Mouse (Mus musculus): ENCODE data around the gene Olfm2. TPM values are rescaled to one million over a fixed set of nuclear protein-coding genes. Genes with fewer than 3 reads are reported as not detected.
A peak's percentile ranks its signal among the peaks of the same experiment; 100 is the strongest.

Gene Olfm2
- polyA plus RNA-seq, 1 experiment, result 0.09 TPM

- Histone ChIP-seq H3K79me2 (ENCODE audit: control insufficient read depth, insufficient read depth) (no peaks in the 10 kb centered on the region), H3ac (ENCODE audit: control insufficient read depth, insufficient read length, low read depth) (peak overlapping the region; percentile 40), H3K4me3 (ENCODE audit: insufficient read depth, poor library complexity, severe bottlenecking) (no peak overlapping the region), H3K79me3 (ENCODE audit: low read depth) (no peaks in the 10 kb centered on the region), H3K36me3 (ENCODE audit: control insufficient read depth, insufficient read depth) (no peaks in the 10 kb centered on the region), H3K27me3 (ENCODE audit: control insufficient read depth, insufficient read depth, insufficient read length) (peaks cover 27% of the 10 kb centered on the region)
- TF ChIP-seq CEBPB (IDR thresholded peaks at IDR 0.05; ENCODE audit: low read depth) (no peak), MYOD1 (IDR thresholded peaks at IDR 0.05; ENCODE audit: control insufficient read depth, insufficient read length, low read depth) (no peak), USF1 (IDR thresholded peaks at IDR 0.05; ENCODE audit: low read depth) (no peak), CTCF (IDR thresholded peaks at IDR 0.05; ENCODE audit: control insufficient read depth, insufficient read depth, insufficient read length) (no peak), FOSL1 (IDR thresholded peaks at IDR 0.05; ENCODE audit: insufficient read depth, low read length, poor library complexity, severe bottlenecking) (no peak), MYOG (IDR thresholded peaks at IDR 0.05; ENCODE audit: control insufficient read depth, extremely low read depth, insufficient read length) (no peak), MAX (IDR thresholded peaks at IDR 0.05) (no peak)
Observed at GRCm38 (mm10) chr9:20726134-20726858, 19.9 kb downstream of the Olfm2 start.

DNA sequence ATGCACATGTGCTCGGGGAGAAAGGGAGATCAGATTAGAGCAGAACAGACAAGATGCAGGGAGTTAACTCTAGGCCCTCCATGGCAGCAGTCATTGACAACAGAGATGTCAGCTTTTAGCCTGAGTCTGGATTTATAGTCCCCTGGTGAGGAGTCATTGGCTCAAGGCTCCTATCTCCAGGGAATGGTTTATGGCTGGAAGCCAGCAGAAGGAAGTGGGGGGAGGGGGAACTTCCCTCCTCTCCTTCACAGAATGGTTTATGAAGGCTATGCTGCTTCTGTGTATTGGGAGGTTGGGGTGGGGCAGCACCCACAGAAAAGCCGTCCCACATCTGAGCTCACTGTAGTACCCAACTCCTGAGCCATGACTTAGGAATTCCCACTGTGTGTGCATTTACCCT, 24.6 kb downstream of the Olfm2 start:
- Histone ChIP-seq H3K27me3 (ENCODE audit: control insufficient read depth, insufficient read depth, insufficient read length) (peaks cover 23% of the 10 kb centered on the region), H3K4me3 (ENCODE audit: insufficient read depth, poor library complexity, severe bottlenecking) (no peak overlapping the region), H3K36me3 (ENCODE audit: control insufficient read depth, insufficient read depth) (no peaks in the 10 kb centered on the region), H3ac (ENCODE audit: control insufficient read depth, insufficient read length, low read depth) (no peak overlapping the region), H3K79me3 (ENCODE audit: low read depth) (no peaks in the 10 kb centered on the region), H3K79me2 (ENCODE audit: control insufficient read depth, insufficient read depth) (no peaks in the 10 kb centered on the region)
- TF ChIP-seq CTCF (IDR thresholded peaks at IDR 0.05; ENCODE audit: control insufficient read depth, insufficient read depth, insufficient read length) (no peak), MYOG (IDR thresholded peaks at IDR 0.05; ENCODE audit: control insufficient read depth, extremely low read depth, insufficient read length) (no peak), MYOD1 (IDR thresholded peaks at IDR 0.05; ENCODE audit: control insufficient read depth, insufficient read length, low read depth) (no peak), MAX (IDR thresholded peaks at IDR 0.05) (no peak), FOSL1 (IDR thresholded peaks at IDR 0.05; ENCODE audit: insufficient read depth, low read length, poor library complexity, severe bottlenecking) (no peak), USF1 (IDR thresholded peaks at IDR 0.05; ENCODE audit: low read depth) (no peak)

GRCm38 (mm10) chr9:20715332-20715731, 30.8 kb downstream of the Olfm2 start:
- peaks cover 10% of the 10 kb centered on the region for H3K27me3 ChIP-seq (ENCODE audit: control insufficient read depth, insufficient read depth, insufficient read length)
- H3K36me3 ChIP-seq (ENCODE audit: control insufficient read depth, insufficient read depth), result no peaks in the 10 kb centered on the region
- no peak overlapping the region for H3ac ChIP-seq (ENCODE audit: control insufficient read depth, insufficient read length, low read depth)
- no peaks in the 10 kb centered on the region for H3K79me2 ChIP-seq (ENCODE audit: control insufficient read depth, insufficient read depth)
- H3K79me3 ChIP-seq (ENCODE audit: low read depth), result no peaks in the 10 kb centered on the region
- TF ChIP-seq CEBPB (IDR thresholded peaks at IDR 0.05; ENCODE audit: low read depth) (no peak), MYOG (IDR thresholded peaks at IDR 0.05; ENCODE audit: control insufficient read depth, extremely low read depth, insufficient read length) (no peak), MYOD1 (IDR thresholded peaks at IDR 0.05; ENCODE audit: control insufficient read depth, insufficient read length, low read depth) (no peak), FOSL1 (IDR thresholded peaks at IDR 0.05; ENCODE audit: insufficient read depth, low read length, poor library complexity, severe bottlenecking) (no peak), CTCF (IDR thresholded peaks at IDR 0.05; ENCODE audit: control insufficient read depth, insufficient read depth, insufficient read length) (no peak), MAX (IDR thresholded peaks at IDR 0.05) (no peak), USF1 (IDR thresholded peaks at IDR 0.05; ENCODE audit: low read depth) (no peak)
- no peak overlapping the region for H3K4me3 ChIP-seq (ENCODE audit: insufficient read depth, poor library complexity, severe bottlenecking)

- Histone ChIP-seq H3K79me3 (ENCODE audit: low read depth) (no peaks in the 10 kb centered on the region), H3K79me2 (ENCODE audit: control insufficient read depth, insufficient read depth) (no peaks in the 10 kb centered on the region), H3ac (ENCODE audit: control insufficient read depth, insufficient read length, low read depth) (no peak overlapping the region), H3K27me3 (ENCODE audit: control insufficient read depth, insufficient read depth, insufficient read length) (peaks cover 10% of the 10 kb centered on the region), H3K36me3 (ENCODE audit: control insufficient read depth, insufficient read depth) (no peaks in the 10 kb centered on the region), H3K4me3 (ENCODE audit: insufficient read depth, poor library complexity, severe bottlenecking) (no peak overlapping the region)
- TF ChIP-seq CEBPB (IDR thresholded peaks at IDR 0.05; ENCODE audit: low read depth), result no peak
- no peak for TF ChIP-seq FOSL1 (IDR thresholded peaks at IDR 0.05; ENCODE audit: insufficient read depth, low read length, poor library complexity, severe bottlenecking)
- no peak for TF ChIP-seq MYOD1 (IDR thresholded peaks at IDR 0.05; ENCODE audit: control insufficient read depth, insufficient read length, low read depth)
- no peak for TF ChIP-seq USF1 (IDR thresholded peaks at IDR 0.05; ENCODE audit: low read depth)
- TF ChIP-seq MYOG (IDR thresholded peaks at IDR 0.05; ENCODE audit: control insufficient read depth, extremely low read depth, insufficient read length), result no peak
Observed at GRCm38 (mm10) chr9:20713478-20713987, 32.6 kb downstream of the Olfm2 start.

- TF ChIP-seq MYOD1 (IDR thresholded peaks at IDR 0.05; ENCODE audit: control insufficient read depth, insufficient read length, low read depth) (no peak), FOSL1 (IDR thresholded peaks at IDR 0.05; ENCODE audit: insufficient read depth, low read length, poor library complexity, severe bottlenecking) (no peak), CEBPB (IDR thresholded peaks at IDR 0.05; ENCODE audit: low read depth) (no peak), MYOG (IDR thresholded peaks at IDR 0.05; ENCODE audit: control insufficient read depth, extremely low read depth, insufficient read length) (no peak), CTCF (IDR thresholded peaks at IDR 0.05; ENCODE audit: control insufficient read depth, insufficient read depth, insufficient read length) (no peak), MAX (IDR thresholded peaks at IDR 0.05) (no peak), USF1 (IDR thresholded peaks at IDR 0.05; ENCODE audit: low read depth) (no peak)
- H3K36me3 ChIP-seq (ENCODE audit: control insufficient read depth, insufficient read depth), result no peaks in the 10 kb centered on the region
- H3K79me2 ChIP-seq (ENCODE audit: control insufficient read depth, insufficient read depth), result no peaks in the 10 kb centered on the region
- no peak overlapping the region for H3ac ChIP-seq (ENCODE audit: control insufficient read depth, insufficient read length, low read depth)
- no peak overlapping the region for H3K4me3 ChIP-seq (ENCODE audit: insufficient read depth, poor library complexity, severe bottlenecking)
- H3K27me3 ChIP-seq (ENCODE audit: control insufficient read depth, insufficient read depth, insufficient read length), result peaks cover 10% of the 10 kb centered on the region
- no peaks in the 10 kb centered on the region for H3K79me3 ChIP-seq (ENCODE audit: low read depth)
Observed at GRCm38 (mm10) chr9:20712934-20713477, 33.1 kb downstream of the Olfm2 start.

All from C2C12 (cell line).